In the genomic region with DNA sequence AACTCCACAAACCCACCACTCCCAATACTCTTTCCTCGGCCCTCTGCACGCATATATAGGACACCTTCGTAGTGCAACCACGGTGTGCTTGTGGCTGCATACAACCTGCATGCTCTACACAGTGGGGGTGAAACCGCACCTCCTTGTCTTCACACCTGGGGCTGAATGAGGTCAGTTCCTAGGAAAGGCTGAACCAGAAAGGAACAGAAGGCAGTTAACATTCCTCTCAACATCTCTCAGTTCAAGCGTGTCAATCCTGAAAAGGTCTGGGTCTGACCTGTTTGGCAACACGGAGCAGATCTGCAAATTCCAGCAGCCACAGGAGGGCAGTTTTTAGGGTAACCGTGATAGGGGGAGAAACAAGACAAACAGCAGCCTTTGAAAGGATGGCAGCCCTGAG, we compare ENCODE assay signal across 11 mouse cellular contexts. TPM values are rescaled to one million over a fixed set of nuclear protein-coding genes. Genes with fewer than 3 reads are reported as not detected.
A peak's percentile ranks its signal among the peaks of the same experiment; 100 is the strongest.
DNase-seq lines count a peak whose midpoint lies in the region; ATAC-seq lines count a peak whose summit lies in the region.
"Had no signal": no experiment of that assay in that cellular context is flagged by ENCODE, and none has a peak within 500 bp of the region (broad histone marks: within the 10 kb centered on the region; RNA-seq: fewer than 3 reads in every experiment).

No protein-coding gene starts in this region.

- peak overlapping the region; percentile 67 for H3K27ac ChIP-seq in hindbrain, embryonic 10.5 days
- H3K27ac ChIP-seq in hindbrain, embryonic 11.5 days (ENCODE audit: low read depth, low read length): no peak overlapping the region
- H3K27ac ChIP-seq in limb, embryonic 12.5 days: peak overlapping the region; percentile 62

- H3K36me3 ChIP-seq in hindbrain, embryonic 10.5 days: peaks cover 7% of the 10 kb centered on the region; the same call in 1 of the 2 replicates
- no peaks in the 10 kb centered on the region for H3K36me3 ChIP-seq in hindbrain, embryonic 11.5 days (ENCODE audit: control insufficient read depth, insufficient read depth, low read length)
- no peaks in the 10 kb centered on the region for H3K36me3 ChIP-seq in limb, embryonic 12.5 days

- 75% methylated on average over 8 of the region's 8 CpGs for WGBS in hindbrain, embryonic 10.5 days
- WGBS in hindbrain, embryonic 11.5 days: 76% methylated on average over 8 of the region's 8 CpGs
- WGBS in limb, embryonic 12.5 days: 69% methylated on average over 8 of the region's 8 CpGs

- no peak overlapping the region for H3K4me2 ChIP-seq in hindbrain, embryonic 11.5 days (replicated peaks; ENCODE audit: low read depth, low read length)
- no peak overlapping the region for H3K4me2 ChIP-seq in limb, embryonic 12.5 days

- ATAC-seq in hindbrain, embryonic 11.5 days (ENCODE audit: low FRiP score): no peak
- ATAC-seq in limb, embryonic 12.5 days (ENCODE audit: insufficient number of reproducible peaks, insufficient read depth, low FRiP score, low TSS enrichment, low read depth): no peak
- ATAC-seq in megakaryocyte, adult 5-6 weeks (ENCODE audit: poor library complexity, severe bottlenecking): no peak

- H3K27me3 ChIP-seq in hindbrain, embryonic 10.5 days (ENCODE audit: insufficient read depth, poor library complexity, severe bottlenecking): peaks cover 19% of the 10 kb centered on the region
- no peaks in the 10 kb centered on the region for H3K27me3 ChIP-seq in hindbrain, embryonic 11.5 days (ENCODE audit: control insufficient read depth, insufficient read depth, low read length)
- no peaks in the 10 kb centered on the region for H3K27me3 ChIP-seq in limb, embryonic 12.5 days

- H3K9ac ChIP-seq in hindbrain, embryonic 11.5 days (ENCODE audit: low read depth, low read length): no peak overlapping the region
- H3K9ac ChIP-seq in limb, embryonic 12.5 days (replicated peaks): no peak overlapping the region

- H3K4me1 ChIP-seq in hindbrain, embryonic 10.5 days (replicated peaks): peaks cover 41% of the 10 kb centered on the region
- peaks cover 4% of the 10 kb centered on the region; the same call in 1 of the 2 replicates for H3K4me1 ChIP-seq in hindbrain, embryonic 11.5 days (replicated peaks; ENCODE audit: control insufficient read depth, insufficient read depth, low read length)
- H3K4me1 ChIP-seq in limb, embryonic 12.5 days (replicated peaks): peaks cover 34% of the 10 kb centered on the region

- H3K4me3 ChIP-seq in hindbrain, embryonic 10.5 days: no peak overlapping the region
- no peak overlapping the region for H3K4me3 ChIP-seq in hindbrain, embryonic 11.5 days (ENCODE audit: low read depth, low read length)
- no peak overlapping the region for H3K4me3 ChIP-seq in limb, embryonic 12.5 days (replicated peaks)

- peaks cover 16% of the 10 kb centered on the region for H3K9me3 ChIP-seq in hindbrain, embryonic 10.5 days
- H3K9me3 ChIP-seq in hindbrain, embryonic 11.5 days (ENCODE audit: control insufficient read depth, low read length): no peaks in the 10 kb centered on the region
- H3K9me3 ChIP-seq in limb, embryonic 12.5 days: peaks cover 10% of the 10 kb centered on the region

- DNase-seq in hindbrain, embryonic 10.5 days (ENCODE audit: low spot score): no peak
- DNase-seq in hindbrain, embryonic 11.5 days (ENCODE audit: low spot score): no peak
- peak; percentile 39 for DNase-seq in urinary bladder, postnatal 14 days (ENCODE audit: low spot score)
- DNase-seq in urinary bladder, adult 2 months (ENCODE audit: low spot score): no peak
- DNase-seq in thymus, postnatal 10 days (ENCODE audit: low spot score in 2 of 2): no peak
- no peak for DNase-seq in frontal cortex, postnatal 25 days (ENCODE audit: low spot score in 2 of 2)
- DNase-seq: adrenal gland, postnatal 10 days; lung, adult 2 months; thymus, adult 18-20 months had no signal

RNA-seq across cellular contexts. Expression of a gene that starts 21.7 kb away (rescaled TPM):
- polyA plus RNA-seq in hindbrain, embryonic 10.5 days (2016; fragmentation: Nextera tagmentation; extraction: Ambion mirVana): 3.7 and 4.1 TPM in 2 replicates
- 3.8 and 5.3 TPM in 2 replicates for polyA plus RNA-seq in hindbrain, embryonic 11.5 days (2014; fragmentation: Nextera tagmentation; extraction: Ambion mirVana)
- 7.3 and 12.7 TPM in 2 replicates for polyA plus RNA-seq in urinary bladder, adult 2 months (2012; rRNA removed)
- polyA plus RNA-seq in limb, embryonic 12.5 days (2016; fragmentation: Nextera tagmentation; extraction: Ambion mirVana): 2.9 and 3.4 TPM in 2 replicates
- total RNA-seq in megakaryocyte, adult 5-6 weeks (2015): 28.0 and 33.1 TPM in 2 replicates
- total RNA-seq in megakaryocyte, adult 5-6 weeks (2017): 14.1 and 16.9 TPM in 2 replicates
